Mouse (Mus musculus) kidney, embryonic 16.5 days (tissue): Measurements from ENCODE around the gene Mgll. TPM values are rescaled to one million over a fixed set of nuclear protein-coding genes. Genes with fewer than 3 reads are reported as not detected.
A peak's percentile ranks its signal among the peaks of the same experiment; 100 is the strongest.

Source experiments
- ATAC-seq: fragments of 200-750 bp; cut with Nextera tagmentation; 2 replicates; pipeline ENCODE4 v1.8.0; 2017; ENCODE audit warnings: moderate TSS enrichment; ENCODE audit not compliant: low FRiP score, low TSS enrichment
- H3K27ac ChIP-seq: fragments of 300-500 bp; sonication (generic); 2 replicates; pipeline ENCODE4 v1.5.1; 2014; ENCODE audit warnings: low read length
- H3K27me3 ChIP-seq: fragments of 300-500 bp; sonication (generic); 2 replicates; pipeline ENCODE4 v1.6.1; 2014; ENCODE audit warnings: low read length, control low read depth, mixed read lengths; ENCODE audit not compliant: insufficient read depth
- H3K36me3 ChIP-seq: fragments of 300-500 bp; sonication (generic); 2 replicates; pipeline ENCODE4 v1.6.1; 2014; ENCODE audit warnings: low read length, control low read depth, mixed read lengths; ENCODE audit not compliant: insufficient read depth
- H3K4me1 ChIP-seq: fragments of 300-500 bp; sonication (generic); 2 replicates; pipeline ENCODE4 v1.6.1; 2014; ENCODE audit warnings: low read length, control low read depth, mixed read lengths; ENCODE audit not compliant: insufficient read depth
- H3K4me2 ChIP-seq: fragments of 300-500 bp; sonication (generic); replicated peaks from 2 replicates; pipeline ENCODE4 v1.6.1; 2014; ENCODE audit warnings: low read depth, low read length
- H3K4me3 ChIP-seq: fragments of 300-500 bp; sonication (generic); 2 replicates; pipeline ENCODE4 v1.5.1; 2014; ENCODE audit warnings: mild to moderate bottlenecking, low read length
- H3K9ac ChIP-seq: fragments of 300-500 bp; sonication (generic); replicated peaks from 2 replicates; pipeline ENCODE4 v1.6.1; 2014; ENCODE audit warnings: low read length
- H3K9me3 ChIP-seq: fragments of 300-500 bp; sonication (generic); 2 replicates; pipeline ENCODE4 v1.6.1; 2016; ENCODE audit warnings: low read length, control low read depth
- WGBS: fragments of 180-500 bp; shearing (Covaris S2); extraction: QIAGEN DNeasy Blood & Tissue Kit; methylation state at CpG from one replicate; pipeline ENCODE4 v1.1.7; 2014; 5-methylcytosine and 5-hydroxymethylcytosine counted together
- polyA plus RNA-seq: library from polyadenylated mRNA; unstranded; fragments of >200 nt; fragmentation: Nextera tagmentation; extraction: Ambion mirVana; gene quantifications from 2 replicates; pipeline ENCODE4 v1.2.1, GENCODE M21; 2015

Mgll gene
- polyA plus RNA-seq, 1 experiment from 2014 or later: 48.0 TPM

GRCm38 (mm10) chr6:88804966-88805577, 80.9 kb downstream of the Mgll start:
- Histone ChIP-seq H3K4me3 (no peak overlapping the region), H3K4me1 (peaks cover 13% of the 10 kb centered on the region), H3K36me3 (no peaks in the 10 kb centered on the region), H3K27me3 (no peaks in the 10 kb centered on the region), H3K9ac (no peak overlapping the region), H3K4me2 (no peak overlapping the region), H3K27ac (no peak overlapping the region), H3K9me3 (no peaks in the 10 kb centered on the region)
- ATAC-seq: no peak
- 84% methylated on average over 17 of the region's 17 CpGs for WGBS

GRCm38 (mm10) chr6:88809091-88810037, 85.2 kb downstream of the Mgll start:
- H3K4me1 ChIP-seq: peaks cover 38% of the 10 kb centered on the region
- no peak overlapping the region for H3K4me3 ChIP-seq
- no peak for ATAC-seq
- no peaks in the 10 kb centered on the region for H3K27me3 ChIP-seq
- no peaks in the 10 kb centered on the region for H3K36me3 ChIP-seq
- no peaks in the 10 kb centered on the region for H3K9me3 ChIP-seq
- no peak overlapping the region for H3K27ac ChIP-seq
- no peak overlapping the region for H3K9ac ChIP-seq
- no peak overlapping the region for H3K4me2 ChIP-seq
- 55% methylated on average over 23 of the region's 23 CpGs for WGBS

GRCm38 (mm10) chr6:88810291-88810690, 86.1 kb downstream of the Mgll start:
- H3K36me3 ChIP-seq: no peaks in the 10 kb centered on the region
- H3K27ac ChIP-seq: peak overlapping the region; percentile 34; the same call in 1 of the 2 replicates
- peaks cover 38% of the 10 kb centered on the region for H3K4me1 ChIP-seq
- no peak overlapping the region for H3K9ac ChIP-seq
- 18% methylated on average over 3 of the region's 3 CpGs for WGBS
- no peaks in the 10 kb centered on the region for H3K9me3 ChIP-seq
- H3K4me3 ChIP-seq: no peak overlapping the region
- no peak for ATAC-seq
- H3K27me3 ChIP-seq: no peaks in the 10 kb centered on the region
- no peak overlapping the region for H3K4me2 ChIP-seq

- Histone ChIP-seq H3K9me3 (no peaks in the 10 kb centered on the region), H3K4me2 (no peak overlapping the region), H3K4me1 (peaks cover 38% of the 10 kb centered on the region), H3K36me3 (no peaks in the 10 kb centered on the region), H3K4me3 (no peak overlapping the region), H3K27me3 (no peaks in the 10 kb centered on the region), H3K9ac (no peak overlapping the region), H3K27ac (peak overlapping the region; percentile 90)
- WGBS: 22% methylated on average over 4 of the region's 7 CpGs
- no peak for ATAC-seq
These were observed 87.2 kb downstream of the Mgll start for GRCm38 (mm10) chr6:88811396-88811795.

GRCm38 (mm10) chr6:88811880-88812400, 87.7 kb downstream of the Mgll start:
- 0 out of 2 replicates have a peak overlapping the region, but pooled peaks have one; percentile 16 for H3K9ac ChIP-seq
- H3K36me3 ChIP-seq: no peaks in the 10 kb centered on the region
- H3K27ac ChIP-seq: peak overlapping the region; percentile 90
- ATAC-seq: peak; percentile 37; the same call in 1 of the 2 replicates
- peaks cover 38% of the 10 kb centered on the region for H3K4me1 ChIP-seq
- H3K27me3 ChIP-seq: no peaks in the 10 kb centered on the region
- H3K4me2 ChIP-seq: no peak overlapping the region
- no peak overlapping the region for H3K4me3 ChIP-seq
- no peaks in the 10 kb centered on the region for H3K9me3 ChIP-seq
- 29% methylated on average over 7 of the region's 7 CpGs for WGBS

GRCm38 (mm10) chr6:88812886-88813285, 88.7 kb downstream of the Mgll start:
- H3K27me3 ChIP-seq: no peaks in the 10 kb centered on the region
- WGBS: 77% methylated on average over 3 of the region's 3 CpGs
- no peak overlapping the region for H3K4me2 ChIP-seq
- H3K4me1 ChIP-seq: peaks cover 38% of the 10 kb centered on the region
- no peak for ATAC-seq
- H3K9ac ChIP-seq: no peak overlapping the region
- no peaks in the 10 kb centered on the region for H3K9me3 ChIP-seq
- H3K27ac ChIP-seq: peak overlapping the region; percentile 90
- no peaks in the 10 kb centered on the region for H3K36me3 ChIP-seq
- no peak overlapping the region for H3K4me3 ChIP-seq

GRCm38 (mm10) chr6:88813832-88814231, 89.6 kb downstream of the Mgll start:
- no peaks in the 10 kb centered on the region for H3K36me3 ChIP-seq
- H3K27me3 ChIP-seq: no peaks in the 10 kb centered on the region
- H3K4me1 ChIP-seq: peaks cover 36% of the 10 kb centered on the region
- 75% methylated on average over 10 of the region's 10 CpGs for WGBS
- ATAC-seq: no peak
- H3K4me3 ChIP-seq: no peak overlapping the region
- H3K27ac ChIP-seq: no peak overlapping the region
- no peak overlapping the region for H3K4me2 ChIP-seq
- no peaks in the 10 kb centered on the region for H3K9me3 ChIP-seq
- no peak overlapping the region for H3K9ac ChIP-seq

- Histone ChIP-seq H3K9me3 (no peaks in the 10 kb centered on the region), H3K4me3 (no peak overlapping the region), H3K27ac (no peak overlapping the region), H3K36me3 (no peaks in the 10 kb centered on the region), H3K4me1 (peaks cover 26% of the 10 kb centered on the region), H3K27me3 (no peaks in the 10 kb centered on the region), H3K9ac (no peak overlapping the region), H3K4me2 (no peak overlapping the region)
- WGBS: 88% methylated on average over 3 of the region's 3 CpGs
- no peak for ATAC-seq
These were observed 90.8 kb downstream of the Mgll start for GRCm38 (mm10) chr6:88815036-88815435.

GRCm38 (mm10) chr6:88815489-88815888, 91.3 kb downstream of the Mgll start:
- Histone ChIP-seq H3K27me3 (no peaks in the 10 kb centered on the region), H3K9me3 (no peaks in the 10 kb centered on the region), H3K36me3 (no peaks in the 10 kb centered on the region), H3K4me3 (no peak overlapping the region), H3K4me2 (no peak overlapping the region), H3K27ac (no peak overlapping the region), H3K9ac (no peak overlapping the region), H3K4me1 (peaks cover 24% of the 10 kb centered on the region)
- WGBS: 89% methylated on average over 3 of the region's 3 CpGs
- ATAC-seq: no peak
